Mouse (Mus musculus) embryonic facial prominence, embryonic 11.5 days (tissue): ENCODE measurements around the gene Arntl2. TPM values are rescaled to one million over a fixed set of nuclear protein-coding genes. Genes with fewer than 3 reads are reported as not detected.

Source experiments
- ATAC-seq: fragments of 200-750 bp; cut with Nextera tagmentation; replicated peaks from 2 replicates; pipeline ENCODE4 v1.8.0; 2017; ENCODE audit warnings: low read depth; ENCODE audit not compliant: insufficient number of reproducible peaks, low FRiP score, low TSS enrichment
- DNase-seq: peaks from one replicate; pipeline ENCODE4 v3.0.0-alpha.2; 2015; ENCODE audit warnings: low spot score
- H3K27ac ChIP-seq: fragments of 300-500 bp; sonication (generic); replicated peaks from 2 replicates; pipeline ENCODE4 v1.5.1; 2014; ENCODE audit warnings: mild to moderate bottlenecking, low read depth, low read length, control low read depth
- H3K27me3 ChIP-seq: fragments of 300-500 bp; sonication (generic); 2 replicates; pipeline ENCODE4 v1.6.1; 2014; ENCODE audit warnings: mild to moderate bottlenecking, low read length, moderate library complexity, mixed read lengths; ENCODE audit not compliant: control insufficient read depth, insufficient read depth
- H3K36me3 ChIP-seq: fragments of 300-500 bp; sonication (generic); replicated peaks from 2 replicates; pipeline ENCODE4 v1.6.1; 2014; ENCODE audit warnings: low read depth, mild to moderate bottlenecking, low read length, moderate library complexity, mixed read lengths; ENCODE audit not compliant: control insufficient read depth, insufficient read depth
- H3K4me1 ChIP-seq: fragments of 300-500 bp; sonication (generic); 2 replicates; pipeline ENCODE4 v1.6.1; 2014; ENCODE audit warnings: low read length, mixed read lengths; ENCODE audit not compliant: control insufficient read depth, insufficient read depth
- H3K4me2 ChIP-seq: fragments of 300-500 bp; sonication (generic); 2 replicates; pipeline ENCODE4 v1.6.1; 2014; ENCODE audit warnings: low read depth, mild to moderate bottlenecking, control low read depth, low read length, moderate library complexity
- H3K4me3 ChIP-seq: fragments of 300-500 bp; sonication (generic); 2 replicates; pipeline ENCODE4 v1.5.1; 2014; ENCODE audit warnings: low read depth, low read length, control low read depth
- H3K9ac ChIP-seq: fragments of 300-500 bp; sonication (generic); replicated peaks from 2 replicates; pipeline ENCODE4 v1.6.1; 2014; ENCODE audit warnings: mild to moderate bottlenecking, control low read depth, low read length
- H3K9me3 ChIP-seq: fragments of 300-500 bp; sonication (generic); replicated peaks from 2 replicates; pipeline ENCODE4 v1.6.1; 2016; ENCODE audit warnings: mild to moderate bottlenecking, low read length, inconsistent platforms, mixed read lengths; ENCODE audit not compliant: control insufficient read depth
- WGBS: fragments of 180-500 bp; shearing (Covaris S2); extraction: QIAGEN DNeasy Blood & Tissue Kit; methylation state at CpG from one replicate; pipeline ENCODE4 v1.1.7; 2014; 5-methylcytosine and 5-hydroxymethylcytosine counted together
- polyA plus RNA-seq: library from polyadenylated mRNA; unstranded; fragments of >200 nt; fragmentation: Nextera tagmentation; extraction: Ambion mirVana; gene quantifications from 2 replicates; pipeline ENCODE4 v1.2.1, GENCODE M21; 2014

Gene Arntl2
- polyA plus RNA-seq, 1 experiment from 2014 or later: 2.7 TPM

DNA sequence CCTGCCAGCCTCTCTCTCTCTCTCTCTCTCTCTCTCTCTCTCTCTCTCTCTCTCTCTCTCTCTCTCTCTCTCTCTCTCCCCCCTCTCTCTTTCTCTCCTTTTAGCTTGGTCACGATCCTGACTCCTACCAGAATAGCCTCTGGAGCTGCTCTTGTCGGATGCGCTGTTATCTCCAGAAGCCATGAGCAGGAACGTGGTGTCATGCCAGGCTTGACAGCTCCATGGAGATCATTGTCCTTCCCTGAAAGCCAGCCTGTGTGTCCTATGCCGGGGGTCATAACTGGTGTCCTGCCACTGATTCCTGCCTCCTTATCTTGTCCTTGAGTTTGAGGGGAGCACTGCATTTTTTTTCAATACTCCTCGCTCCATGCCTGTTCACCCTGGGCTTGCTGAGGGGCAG, 49.0 kb downstream of the Arntl2 start:
- Histone ChIP-seq H3K4me1 (no peaks in the 10 kb centered on the region), H3K36me3 (no peaks in the 10 kb centered on the region), H3K9ac (no peak overlapping the region), H3K27me3 (no peaks in the 10 kb centered on the region), H3K9me3 (no peaks in the 10 kb centered on the region), H3K4me3 (no peak overlapping the region), H3K27ac (no peak overlapping the region), H3K4me2 (no peak overlapping the region)
- 89% methylated on average over 6 of the region's 6 CpGs for WGBS
- DNase-seq (no peak), ATAC-seq (no peak)

DNA sequence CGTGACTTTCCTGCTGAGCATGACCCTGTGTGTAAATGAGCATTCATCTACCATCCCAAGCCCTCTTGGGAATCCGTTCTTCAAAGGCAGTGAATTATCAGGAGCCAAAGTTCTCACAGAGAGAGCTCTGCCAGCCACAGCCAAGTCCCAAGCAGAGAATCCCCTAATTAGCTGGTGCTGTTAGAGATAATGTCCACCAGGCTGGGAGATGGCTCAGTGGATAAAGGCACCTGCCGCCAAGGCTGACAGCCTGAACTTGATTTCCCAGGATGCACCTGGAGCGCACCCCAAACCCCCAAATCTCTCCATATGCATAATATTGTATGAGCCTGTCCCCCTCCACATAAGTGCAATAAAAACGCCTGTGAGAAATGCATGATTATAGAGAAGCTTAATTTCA, 49.5 kb downstream of the Arntl2 start:
- ATAC-seq (no peak), DNase-seq (no peak)
- H3K27me3 ChIP-seq: no peaks in the 10 kb centered on the region
- H3K4me2 ChIP-seq: no peak overlapping the region
- H3K4me3 ChIP-seq: no peak overlapping the region
- no peaks in the 10 kb centered on the region for H3K36me3 ChIP-seq
- no peaks in the 10 kb centered on the region for H3K4me1 ChIP-seq
- 85% methylated on average over 5 of the region's 5 CpGs for WGBS
- H3K27ac ChIP-seq: no peak overlapping the region
- H3K9ac ChIP-seq: no peak overlapping the region
- H3K9me3 ChIP-seq: no peaks in the 10 kb centered on the region

DNA sequence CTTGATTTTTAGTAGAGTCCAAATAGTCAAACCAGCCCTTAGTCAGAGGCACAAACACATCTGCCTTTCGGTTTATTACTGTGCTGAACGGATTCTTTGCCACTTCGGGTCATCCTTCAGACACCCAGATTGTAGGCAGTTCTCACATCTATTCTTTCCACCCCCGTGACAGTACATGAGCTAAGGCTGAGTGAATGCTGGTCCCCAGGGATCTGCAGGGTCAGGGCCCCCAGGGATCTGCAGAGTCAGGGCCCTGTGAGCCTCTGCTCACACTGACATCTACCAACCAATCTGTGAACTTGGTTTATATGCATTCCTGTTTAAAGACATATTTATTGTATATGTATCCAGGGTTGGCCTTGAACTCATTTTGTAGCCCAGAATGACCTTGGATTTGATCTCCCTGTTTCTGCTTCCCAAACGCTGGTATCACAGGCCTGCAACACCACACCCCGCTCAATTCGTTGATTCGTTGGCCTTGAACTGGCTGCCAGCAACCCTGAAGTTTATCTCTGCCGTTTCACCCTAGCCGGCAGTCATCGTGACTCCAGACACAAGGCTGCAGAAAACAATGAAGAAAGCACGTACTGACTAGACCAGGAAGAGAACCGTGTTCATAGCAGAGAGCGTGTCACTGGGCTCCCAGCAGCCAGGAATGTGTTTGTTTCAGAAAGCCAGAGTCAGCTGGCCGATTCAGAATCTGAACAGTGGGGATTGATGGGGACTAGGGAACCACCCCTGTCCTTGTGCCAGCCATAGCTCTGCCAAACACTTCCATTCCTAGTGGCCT, 50.3 kb downstream of the Arntl2 start:
- no peaks in the 10 kb centered on the region for H3K4me1 ChIP-seq
- no peak overlapping the region for H3K4me2 ChIP-seq
- 81% methylated on average over 15 of the region's 15 CpGs for WGBS
- no peak overlapping the region for H3K4me3 ChIP-seq
- H3K27me3 ChIP-seq: no peaks in the 10 kb centered on the region
- no peak for ATAC-seq
- no peaks in the 10 kb centered on the region for H3K36me3 ChIP-seq
- H3K9ac ChIP-seq: no peak overlapping the region
- no peak for DNase-seq
- H3K9me3 ChIP-seq: no peaks in the 10 kb centered on the region
- H3K27ac ChIP-seq: no peak overlapping the region

DNA sequence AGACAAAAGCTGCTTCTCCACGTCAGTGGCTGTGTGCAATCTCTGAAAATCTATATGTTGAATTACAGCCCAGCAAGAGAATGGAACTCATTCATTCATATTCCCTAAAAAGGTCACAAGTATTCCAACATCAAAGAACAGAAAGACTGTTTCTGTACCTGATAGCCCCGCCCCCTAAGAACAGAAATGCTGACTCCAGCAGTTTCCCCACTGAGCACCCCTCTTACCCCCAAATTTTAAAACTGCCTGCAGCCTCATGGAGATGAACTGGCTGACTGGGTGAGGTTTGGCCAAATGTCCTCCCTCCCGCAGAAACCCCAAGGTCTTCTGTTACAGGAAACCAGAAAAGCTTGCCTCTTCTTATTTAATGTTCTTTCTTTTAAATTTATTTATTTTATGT, 51.5 kb downstream of the Arntl2 start:
- Histone ChIP-seq H3K27me3 (no peaks in the 10 kb centered on the region), H3K9me3 (no peaks in the 10 kb centered on the region), H3K27ac (no peak overlapping the region), H3K4me2 (no peak overlapping the region), H3K4me3 (no peak overlapping the region), H3K9ac (no peak overlapping the region), H3K36me3 (no peaks in the 10 kb centered on the region), H3K4me1 (no peaks in the 10 kb centered on the region)
- no peak for DNase-seq
- 82% methylated on average over 3 of the region's 3 CpGs for WGBS
- no peak for ATAC-seq

DNA sequence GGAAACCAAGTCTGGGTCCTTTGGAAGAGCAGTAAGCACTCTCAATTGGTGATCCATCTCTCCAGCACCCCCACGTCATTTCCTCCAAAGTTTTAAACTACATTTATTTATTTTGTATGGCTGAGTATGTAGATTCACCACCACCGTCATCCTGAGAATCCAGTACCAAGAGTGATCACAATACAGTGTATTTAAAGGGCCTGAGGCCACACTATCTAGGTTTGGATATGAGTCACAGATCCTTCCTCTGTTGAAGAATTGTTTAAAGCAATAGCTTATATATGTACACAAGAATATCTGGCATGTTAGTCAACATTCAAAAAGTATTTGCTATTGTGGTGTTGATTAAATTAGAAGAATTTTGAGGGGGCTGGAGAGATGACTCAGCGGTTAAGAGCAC, 52.4 kb downstream of the Arntl2 start:
- Histone ChIP-seq H3K36me3 (no peaks in the 10 kb centered on the region), H3K9ac (no peak overlapping the region), H3K4me3 (no peak overlapping the region), H3K27ac (no peak overlapping the region), H3K27me3 (no peaks in the 10 kb centered on the region), H3K9me3 (no peaks in the 10 kb centered on the region), H3K4me2 (no peak overlapping the region), H3K4me1 (no peaks in the 10 kb centered on the region)
- WGBS: 84% methylated on average over 3 of the region's 3 CpGs
- DNase-seq (no peak), ATAC-seq (no peak)

DNA sequence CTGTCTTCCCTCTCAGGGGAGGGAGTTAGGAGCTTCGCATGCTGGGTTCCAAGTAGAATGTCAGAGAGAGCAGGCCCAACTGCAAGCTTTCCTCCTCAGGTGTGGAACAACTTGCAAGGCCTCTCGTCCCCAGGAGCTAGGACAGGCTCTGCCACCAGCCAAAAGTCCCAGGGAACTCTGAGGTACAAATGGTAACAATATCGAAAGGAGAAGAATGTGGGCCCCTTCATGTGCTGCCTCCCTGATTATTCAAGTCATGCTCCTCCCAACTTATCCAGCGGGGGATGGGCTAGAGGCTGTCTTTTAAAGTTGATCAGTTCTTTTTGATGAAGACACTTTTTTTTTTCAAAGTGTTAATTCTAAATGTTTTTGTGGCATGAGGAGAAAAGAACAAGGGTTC, 54.2 kb downstream of the Arntl2 start, which contains the start of gene Smco2:
Gene Smco2 (plus strand): TSS at position 55 of the 400 bp plus-strand sequence.
- DNase-seq (no peak), ATAC-seq (no peak)
- Histone ChIP-seq H3K36me3 (no peaks in the 10 kb centered on the region), H3K4me3 (no peak within 1 kb of the TSS), H3K9me3 (no peaks in the 10 kb centered on the region), H3K4me2 (no peak within 1 kb of the TSS), H3K27ac (no peak within 1 kb of the TSS), H3K9ac (no peak within 1 kb of the TSS), H3K27me3 (no peaks in the 10 kb centered on the region), H3K4me1 (no peaks in the 10 kb centered on the region)
- 74% methylated on average over 4 of the region's 4 CpGs for WGBS

DNA sequence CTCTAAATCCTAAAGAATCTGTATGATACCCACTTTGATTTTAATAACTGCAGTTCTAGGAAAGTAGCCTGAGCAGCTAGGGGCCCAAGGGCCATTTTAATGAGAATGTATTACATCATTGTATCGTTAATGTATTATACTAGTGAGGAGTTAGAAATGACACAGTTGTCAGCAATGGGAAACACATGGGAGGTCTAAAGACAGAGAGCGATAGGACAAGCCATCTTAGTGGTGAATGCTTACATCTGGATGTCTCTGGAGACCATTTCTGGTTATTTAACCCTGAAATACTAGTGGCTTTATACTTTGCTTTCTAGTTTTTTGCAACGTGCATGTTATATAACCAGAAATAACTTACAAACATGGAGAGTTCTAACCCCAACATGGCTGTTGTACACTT, 56.1 kb downstream of the Arntl2 start:
- Histone ChIP-seq H3K4me1 (no peaks in the 10 kb centered on the region), H3K9ac (no peak overlapping the region), H3K27me3 (no peaks in the 10 kb centered on the region), H3K4me3 (no peak overlapping the region), H3K9me3 (no peaks in the 10 kb centered on the region; the same call in 1 of the 2 replicates), H3K36me3 (no peaks in the 10 kb centered on the region), H3K4me2 (no peak overlapping the region), H3K27ac (no peak overlapping the region)
- 69% methylated on average over 3 of the region's 3 CpGs for WGBS
- DNase-seq (no peak), ATAC-seq (no peak)

DNA sequence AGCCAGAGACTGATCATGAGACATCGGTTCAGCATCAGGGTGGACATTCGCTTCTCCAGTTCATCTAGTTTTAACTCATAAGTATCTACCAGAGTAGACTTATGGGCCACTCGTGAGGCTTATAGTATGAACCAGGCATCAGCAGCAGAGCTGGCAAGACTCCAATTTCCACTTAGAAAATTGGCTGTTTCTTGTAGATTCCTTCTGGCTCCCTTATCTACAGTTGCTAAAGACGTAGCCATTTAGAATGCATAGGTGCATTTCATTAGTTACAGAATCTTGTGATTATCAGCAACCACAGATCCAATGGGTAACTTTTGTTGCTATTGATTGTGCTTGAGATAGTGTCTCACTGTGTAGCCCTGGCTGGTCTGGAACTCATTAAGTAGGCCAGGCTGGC, 56.9 kb downstream of the Arntl2 start:
- DNase-seq: peak; percentile 49
- Histone ChIP-seq H3K27me3 (no peaks in the 10 kb centered on the region), H3K36me3 (no peaks in the 10 kb centered on the region), H3K4me2 (no peak overlapping the region), H3K9ac (no peak overlapping the region), H3K4me1 (no peaks in the 10 kb centered on the region), H3K4me3 (no peak overlapping the region), H3K9me3 (no peaks in the 10 kb centered on the region; the same call in 1 of the 2 replicates), H3K27ac (no peak overlapping the region)
- 76% methylated on average over 4 of the region's 4 CpGs for WGBS
- ATAC-seq: 0 out of 2 replicates have a peak, but pooled peaks have one; percentile 22
